Mouse (Mus musculus) natural killer cell, adult 2 months (primary cell): ENCODE data around the gene Pum3.
"Not testable (repeated sequence)": the region's sequence is repeated elsewhere in the genome, so short reads cannot be mapped to it uniquely, and the experiment has no call there.

ENCODE experiments used
- DNase-seq, 2 experiments: peaks; one replicate each; pipeline ENCODE4 v3.0.0; 2022; ENCODE audit warnings: low spot score in 2 of 2

Pum3 gene

DNA sequence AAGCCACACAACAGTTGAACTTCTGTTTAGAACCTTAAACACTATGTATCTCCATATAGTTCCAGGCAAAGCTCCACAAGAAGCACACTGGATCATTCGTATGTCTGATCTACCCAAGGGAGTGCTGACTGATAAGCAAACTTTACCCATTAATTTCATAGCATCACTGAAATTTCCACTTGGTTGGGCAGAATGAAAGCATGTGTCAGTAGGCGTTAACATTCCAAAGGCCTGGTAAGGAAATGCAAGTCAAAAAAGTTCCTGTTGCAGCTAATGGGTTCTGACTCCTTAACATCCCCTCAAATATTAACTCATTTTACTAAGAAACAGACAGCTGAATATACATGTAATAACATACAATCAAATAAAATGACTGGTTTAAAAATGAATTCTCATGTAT, 37.2 kb downstream of the Pum3 start:
- no peak for DNase-seq

DNA sequence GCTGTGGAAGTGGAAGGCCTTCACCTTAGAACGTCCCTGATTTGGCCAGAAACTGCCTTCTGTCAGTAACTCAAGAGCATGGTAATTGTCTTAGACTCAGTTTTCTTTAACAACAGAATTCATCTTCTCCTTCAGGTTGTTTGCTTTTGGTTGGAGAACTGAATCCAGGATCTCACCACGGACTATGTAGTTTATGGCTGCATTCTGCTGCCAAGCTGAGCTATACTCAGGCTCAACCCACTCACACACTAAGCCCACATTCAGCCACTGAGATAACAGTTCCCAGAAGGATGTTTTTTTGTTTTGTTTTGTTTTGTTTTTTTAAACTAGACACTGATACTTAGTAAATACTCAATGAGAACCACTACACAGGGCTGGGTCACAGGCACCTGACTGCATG, 38.3 kb downstream of the Pum3 start:
- no peak for DNase-seq

GRCm38 (mm10) chr19:27389566-27389965, 40.1 kb downstream of the Pum3 start:
- not testable (repeated sequence) for DNase-seq

DNA sequence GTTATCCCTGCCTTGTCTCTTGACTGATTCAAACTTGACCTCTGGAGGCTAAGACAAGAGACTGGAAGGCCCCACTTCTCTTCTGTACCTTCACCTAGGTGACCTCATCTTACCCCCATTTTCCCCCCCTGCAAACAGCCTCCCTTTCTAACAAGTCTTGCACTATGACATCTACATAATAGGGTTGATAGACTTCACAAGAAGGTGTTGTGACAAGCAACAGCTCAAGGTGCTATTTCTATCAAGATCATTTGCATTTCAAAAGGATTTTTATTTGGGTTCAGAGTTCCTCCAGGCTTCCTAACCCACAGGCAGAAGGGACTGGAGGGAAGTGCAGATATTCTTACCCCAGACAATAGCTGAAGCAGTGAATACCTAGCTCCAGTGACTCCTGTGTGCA, 44.3 kb downstream of the Pum3 start:
- no peak for DNase-seq

- DNase-seq, result no peak
Observed at GRCm38 (mm10) chr19:27383266-27383665, 46.4 kb downstream of the Pum3 start.

- DNase-seq, result no peak
Observed at GRCm38 (mm10) chr19:27382131-27382530, 47.5 kb downstream of the Pum3 start.

DNA sequence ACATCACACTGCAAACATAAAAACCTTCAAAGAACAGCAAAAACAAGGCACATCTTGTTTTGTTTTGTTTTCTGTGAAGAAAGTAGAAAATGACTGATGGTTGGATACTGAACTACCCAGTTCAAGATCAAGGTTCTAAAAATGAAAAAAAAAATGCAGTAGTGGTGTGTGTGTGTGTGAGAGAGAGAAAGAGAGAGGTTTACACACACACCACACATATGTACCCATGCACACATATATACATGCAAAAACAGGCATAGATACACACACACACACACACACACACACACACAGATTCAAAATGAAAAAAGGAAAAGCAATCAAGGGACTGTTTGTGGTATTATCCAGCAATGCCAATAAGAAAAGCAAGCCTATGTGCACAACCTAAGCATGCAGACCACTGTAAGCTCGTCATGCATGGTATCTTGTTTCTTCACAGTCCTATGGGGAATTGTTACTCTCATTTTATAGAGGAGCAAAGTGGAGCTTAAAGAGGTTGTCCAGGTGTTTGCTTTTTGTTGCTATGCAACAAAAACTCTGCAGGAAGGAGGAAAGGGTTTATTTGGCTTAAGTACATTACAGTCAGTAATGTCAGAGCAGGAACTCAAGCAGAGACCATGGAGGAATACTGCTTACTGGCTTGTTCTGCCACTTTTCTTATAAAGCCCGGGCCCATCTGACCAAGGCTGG, 49.8 kb downstream of the Pum3 start:
- DNase-seq, result no peak

DNA sequence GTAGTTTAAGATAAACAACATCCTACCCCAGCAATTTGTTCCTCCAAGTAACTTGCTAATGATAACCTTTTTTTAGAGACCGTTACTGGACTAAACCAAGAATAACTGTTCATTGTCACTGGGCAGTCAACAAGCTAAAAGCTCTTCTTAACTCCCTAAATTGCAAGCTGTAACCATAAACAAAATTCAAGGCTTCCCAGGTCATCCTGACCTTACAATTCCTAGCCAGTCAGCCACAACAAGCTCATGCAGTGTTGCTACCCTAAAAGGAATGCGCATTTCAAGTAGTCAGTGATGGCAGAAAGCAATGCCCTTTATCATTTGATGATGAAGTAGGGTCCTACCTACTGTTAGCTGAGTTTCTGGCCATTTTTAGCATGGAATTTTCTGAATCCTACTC, 58.8 kb downstream of the Pum3 start:
- no peak for DNase-seq

DNA sequence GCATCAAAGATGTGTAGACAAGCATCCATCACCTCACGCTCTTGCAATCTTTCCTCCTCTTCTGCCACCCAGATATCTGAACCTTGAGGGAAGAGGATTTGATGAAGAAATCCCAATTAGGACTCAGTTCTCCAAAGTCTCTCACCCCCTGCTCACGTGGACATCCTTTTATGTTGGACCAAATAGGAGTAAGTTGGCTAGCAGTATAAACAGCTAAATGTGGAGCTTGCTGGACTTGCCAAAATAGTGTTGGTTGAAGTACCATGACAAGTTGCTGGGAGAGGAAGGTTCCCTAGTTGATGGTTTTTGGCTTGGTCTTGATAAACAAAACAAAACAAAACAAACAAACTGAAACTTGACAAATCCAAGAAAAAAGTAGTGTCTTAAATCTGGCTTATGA, 59.5 kb downstream of the Pum3 start:
- no peak for DNase-seq

GRCm38 (mm10) chr19:27369461-27370135, 60.0 kb downstream of the Pum3 start:
- DNase-seq, result no peak

- DNase-seq, result no peak
Observed at GRCm38 (mm10) chr19:27366113-27366746, 63.4 kb downstream of the Pum3 start.

- no peak for DNase-seq
Observed at GRCm38 (mm10) chr19:27364521-27364931, 65.1 kb downstream of the Pum3 start.

- DNase-seq, result no peak
Observed at GRCm38 (mm10) chr19:27363891-27364290, 65.7 kb downstream of the Pum3 start.

DNA sequence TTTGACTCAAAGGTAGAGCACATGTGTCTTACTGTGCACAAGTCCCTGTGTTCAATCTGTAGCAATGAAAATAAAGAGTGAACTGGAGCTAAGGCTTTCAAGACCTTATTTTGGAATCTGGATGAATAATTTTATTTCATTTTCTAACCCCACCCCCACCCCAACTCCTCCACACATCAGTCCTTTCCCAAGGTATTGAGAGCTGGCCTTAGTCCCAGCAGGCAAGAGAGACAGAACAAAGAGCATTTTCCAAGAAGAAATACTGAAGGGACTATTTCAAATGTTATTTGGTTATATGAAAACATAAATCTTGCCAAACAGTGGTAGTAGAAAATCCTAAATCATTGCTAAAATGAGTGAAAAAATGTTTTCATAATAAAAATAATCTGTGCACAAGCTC, 69.2 kb downstream of the Pum3 start:
- no peak for DNase-seq

GRCm38 (mm10) chr19:27351700-27352099, 77.9 kb downstream of the Pum3 start:
- no peak for DNase-seq

DNA sequence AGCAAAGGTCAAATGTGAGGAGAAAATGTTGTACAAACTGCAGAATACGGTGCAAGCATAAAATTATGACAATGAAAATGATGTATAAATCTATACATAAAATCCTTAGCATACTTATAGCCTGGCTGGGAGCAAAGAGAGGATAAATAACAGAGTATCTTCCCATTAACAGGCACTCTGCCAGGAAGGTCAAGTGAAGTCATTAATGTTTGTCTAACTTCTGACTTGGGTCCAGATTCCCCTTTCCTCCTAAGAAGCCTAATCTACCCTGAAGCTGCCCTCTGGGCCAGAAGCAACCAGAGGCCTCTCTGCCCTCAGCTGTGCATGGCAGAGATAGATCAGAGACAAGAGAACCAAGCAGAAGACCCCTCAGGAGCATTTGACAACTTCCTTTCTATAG, 83.1 kb downstream of the Pum3 start:
- DNase-seq, result no peak
